9 mouse cellular contexts compared by ENCODE assay signal in the genomic region with DNA sequence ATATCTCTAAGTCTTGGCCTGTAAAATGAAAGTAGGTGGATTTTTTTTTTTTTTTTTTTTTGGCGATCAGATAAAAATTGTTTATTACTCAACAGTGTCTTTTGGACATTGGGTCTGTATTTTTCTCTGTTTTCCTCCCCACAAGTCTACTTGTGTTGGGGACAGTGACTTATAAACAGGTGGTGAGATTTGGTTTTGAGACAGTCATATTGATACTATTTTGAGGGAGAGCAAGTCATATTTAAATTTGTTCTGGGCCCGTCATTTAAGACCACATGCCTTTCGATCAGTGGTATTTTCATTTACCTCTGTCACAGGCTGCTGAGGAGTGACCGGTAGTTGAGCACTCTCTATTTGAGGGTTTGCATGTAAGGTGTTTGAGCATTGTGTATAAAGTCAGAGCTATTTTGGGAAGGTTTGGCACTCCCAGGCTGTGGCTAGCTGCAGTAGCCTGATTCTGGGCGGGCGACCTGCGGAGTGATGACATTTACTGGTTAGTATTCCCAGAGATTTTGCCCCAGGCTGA. TPM values are rescaled to one million over a fixed set of nuclear protein-coding genes. Genes with fewer than 3 reads are reported as not detected.
DNase-seq lines count a peak whose midpoint lies in the region; ATAC-seq lines count a peak whose summit lies in the region.
"Had no signal": no experiment of that assay in that cellular context is flagged by ENCODE, and none has a peak within 500 bp of the region (broad histone marks: within the 10 kb centered on the region; RNA-seq: fewer than 3 reads in every experiment).

No protein-coding gene starts in this region.

- 24% methylated on average over 7 of the region's 7 CpGs for WGBS in neural tube, embryonic 15.5 days

- no peak overlapping the region for H3K27ac ChIP-seq in neural tube, embryonic 15.5 days (replicated peaks)

- H3K27me3 ChIP-seq in neural tube, embryonic 15.5 days (replicated peaks), result no peaks in the 10 kb centered on the region

- peak overlapping the region; percentile 28; the same call in 1 of the 2 replicates for H3K9ac ChIP-seq in neural tube, embryonic 15.5 days (replicated peaks)

- H3K9me3 ChIP-seq in neural tube, embryonic 15.5 days (replicated peaks), result no peaks in the 10 kb centered on the region

- peak; percentile 50 for DNase-seq in cerebellum, adult 11 months
- peak; percentile 58 for DNase-seq in cerebellum, adult 8-10 months
- DNase-seq in gastrocnemius, postnatal 10 days, result peak; percentile 21
- peak; percentile 76 for DNase-seq in induced T-regulatory cell, adult 2 months (ENCODE audit: low read depth)
- no peak for DNase-seq in retina, postnatal 1 day
- DNase-seq in thymus, postnatal 36 days, result no peak

- no peak for ATAC-seq in cerebellum, adult (ENCODE audit: insufficient number of reproducible peaks, low FRiP score, low TSS enrichment)
- no peak for ATAC-seq in neural tube, embryonic 15.5 days (ENCODE audit: low FRiP score)

- peak overlapping the region; percentile 78 for H3K4me2 ChIP-seq in neural tube, embryonic 15.5 days

- H3K36me3 ChIP-seq in neural tube, embryonic 15.5 days, result no peaks in the 10 kb centered on the region

- H3K4me1 ChIP-seq in neural tube, embryonic 15.5 days, result peaks cover 41% of the 10 kb centered on the region

- H3K4me3 ChIP-seq in neural tube, embryonic 15.5 days (replicated peaks), result peak overlapping the region; percentile 83; the same call in 1 of the 2 replicates

RNA-seq across cellular contexts. Expression of a gene that starts 1.5 kb away (rescaled TPM):
- 100 to 1,000 TPM; 115 to 131 TPM for total RNA-seq in gastrocnemius, postnatal 10 days (2021)
- 26.2 and 30.7 TPM in 2 replicates for polyA plus RNA-seq in neural tube, embryonic 15.5 days (2015; fragmentation: Nextera tagmentation; extraction: Ambion mirVana)

RNA-seq across cellular contexts. Expression of a gene that starts 21.9 kb away (rescaled TPM):
- not detected for total RNA-seq in gastrocnemius, postnatal 10 days (2021)
- polyA plus RNA-seq in neural tube, embryonic 15.5 days (2015; fragmentation: Nextera tagmentation; extraction: Ambion mirVana), result 1.6 and 1.8 TPM in 2 replicates
- total RNA-seq: hematopoietic stem cell, adult 5-6 weeks had no signal

Comparison
In these comparisons a context has a peak if more than half of its experiments do, and no peak if none do; other contexts are left out.
1. DNase-seq: peak in cerebellum, adult 11 months (single experiment), cerebellum, adult 8-10 months (single experiment), gastrocnemius, postnatal 10 days (single experiment) and induced T-regulatory cell, adult 2 months (single experiment); none in retina, postnatal 1 day (single experiment) and thymus, postnatal 36 days (0 of 2).